Mouse (Mus musculus) myocyte (in vitro differentiated cells): Measurements from ENCODE around the gene Epha4. TPM values are rescaled to one million over a fixed set of nuclear protein-coding genes. Genes with fewer than 3 reads are reported as not detected.
A peak's percentile ranks its signal among the peaks of the same experiment; 100 is the strongest.

Experiments
- H3K27me3 ChIP-seq: one replicate; pipeline ENCODE4 v1.6.1; 2011; ENCODE audit not compliant: control insufficient read depth, insufficient read depth, insufficient read length
- H3K36me3 ChIP-seq: one replicate; pipeline ENCODE4 v1.6.1; 2011; ENCODE audit not compliant: control insufficient read depth, insufficient read depth
- H3K4me2 ChIP-seq: one replicate; pipeline ENCODE4 v1.6.1; 2011; ENCODE audit warnings: low read depth, control low read depth
- H3K4me3 ChIP-seq: one replicate; pipeline ENCODE4 v1.5.1; 2011; ENCODE audit warnings: mild to moderate bottlenecking, control low read depth, moderate library complexity
- H3K79me2 ChIP-seq: one replicate; pipeline ENCODE4 v1.6.1; 2011; ENCODE audit not compliant: control insufficient read depth, insufficient read depth
- H3ac ChIP-seq: one replicate; pipeline ENCODE4 v1.6.1; 2011; ENCODE audit not compliant: control insufficient read depth, insufficient read length
- CEBPB ChIP-seq: IDR thresholded peaks from 2 replicates; pipeline ENCODE4 v1.6.1; 2011; ENCODE audit warnings: mild to moderate bottlenecking, moderate library complexity; ENCODE audit not compliant: poor library complexity, insufficient read depth, severe bottlenecking
- E2F4 ChIP-seq: IDR thresholded peaks from one replicate; pipeline ENCODE4 v1.6.1; 2011; ENCODE audit warnings: mild to moderate bottlenecking, control low read depth, moderate library complexity; ENCODE audit not compliant: insufficient read depth
- MAX ChIP-seq: IDR thresholded peaks from one replicate; pipeline ENCODE4 v1.6.1; 2011; ENCODE audit warnings: low read depth, mild to moderate bottlenecking, control low read depth
- MYOD1 ChIP-seq, 3 experiments: IDR thresholded peaks; one replicate each; pipeline ENCODE4 v1.6.1; 2011; ENCODE audit warnings: control low read depth in 2 of 3, low read depth in 2 of 3, mild to moderate bottlenecking in 2 of 3, moderate library complexity in 1 of 3; ENCODE audit not compliant: insufficient read length in 2 of 3, control insufficient read depth in 1 of 3
- MYOG ChIP-seq, 3 experiments: IDR thresholded peaks; one replicate each; pipeline ENCODE4 v1.6.1; 2011; ENCODE audit warnings: control low read depth in 2 of 3, low read depth in 2 of 3, mild to moderate bottlenecking in 2 of 3; ENCODE audit not compliant: insufficient read length in 2 of 3, control insufficient read depth in 1 of 3, insufficient read depth in 1 of 3
- POLR2A ChIP-seq: IDR thresholded peaks from one replicate; pipeline ENCODE4 v1.6.1; 2011; ENCODE audit warnings: low read depth, mild to moderate bottlenecking, control low read depth, moderate library complexity; ENCODE audit not compliant: insufficient read length
- POLR2AphosphoS2 ChIP-seq: IDR thresholded peaks from one replicate; pipeline ENCODE4 v1.6.1; 2011; ENCODE audit warnings: low read depth, control low read depth; ENCODE audit not compliant: insufficient read length
- REST ChIP-seq: IDR thresholded peaks from one replicate; pipeline ENCODE4 v1.6.1; 2011; ENCODE audit warnings: mild to moderate bottlenecking, control low read depth, moderate library complexity; ENCODE audit not compliant: insufficient read depth, insufficient read length
- SRF ChIP-seq: IDR thresholded peaks from one replicate; pipeline ENCODE4 v1.6.1; 2011; ENCODE audit warnings: low read depth; ENCODE audit not compliant: control insufficient read depth, insufficient read length
- TCF12 ChIP-seq: IDR thresholded peaks from one replicate; pipeline ENCODE4 v1.6.1; 2011; ENCODE audit warnings: mild to moderate bottlenecking, control low read depth; ENCODE audit not compliant: poor library complexity, insufficient read depth, severe bottlenecking
- TCF3 ChIP-seq: IDR thresholded peaks from one replicate; pipeline ENCODE4 v1.6.1; 2011; ENCODE audit warnings: low read depth, control low read depth; ENCODE audit not compliant: insufficient read length
- USF1 ChIP-seq: IDR thresholded peaks from one replicate; pipeline ENCODE4 v1.6.1; 2011; ENCODE audit warnings: low read depth, mild to moderate bottlenecking, control low read depth, moderate library complexity
- polyA plus RNA-seq: library from polyadenylated mRNA; unstranded; fragments of >200 nt; fragmentation: generic; extraction: Trizol; gene quantifications from one replicate; pipeline ENCODE4 v1.2.1, GENCODE M21; 2012; ENCODE audit warnings: missing spikeins

Epha4 gene
- polyA plus RNA-seq, 1 experiment = 0.29 TPM

- Histone ChIP-seq H3K79me2 (no peaks in the 10 kb centered on the region), H3K27me3 (no peaks in the 10 kb centered on the region), H3ac (no peak overlapping the region), H3K36me3 (no peaks in the 10 kb centered on the region), H3K4me3 (no peak overlapping the region), H3K4me2 (peak overlapping the region; percentile 71)
- TF ChIP-seq TCF12 (no peak), MAX (no peak), USF1 (no peak), SRF (no peak), REST (no peak), POLR2AphosphoS2 (no peak), MYOD1 (IDR thresholded peaks at IDR 0.05; ENCODE audit: control insufficient read depth in 1 of 3, insufficient read length in 2 of 3, low read depth in 2 of 3) (peak in 2 of 3 experiments; percentile 46 to 82), POLR2A (no peak), CEBPB (no peak), TCF3 (no peak), E2F4 (no peak), MYOG (IDR thresholded peaks at IDR 0.05; ENCODE audit: control insufficient read depth in 1 of 3, insufficient read depth in 1 of 3, insufficient read length in 2 of 3, low read depth in 2 of 3) (peak in 1 of 3 experiments; percentile 25)
These were observed 53.9 kb downstream of the Epha4 start for GRCm38 (mm10) chr1:77460831-77461629.

- Histone ChIP-seq H3K27me3 (no peaks in the 10 kb centered on the region), H3K4me2 (no peak overlapping the region), H3K4me3 (no peak overlapping the region), H3K36me3 (no peaks in the 10 kb centered on the region), H3K79me2 (no peaks in the 10 kb centered on the region), H3ac (no peak overlapping the region)
- TF ChIP-seq POLR2A (no peak), MYOG (IDR thresholded peaks at IDR 0.05; ENCODE audit: control insufficient read depth in 1 of 3, insufficient read depth in 1 of 3, insufficient read length in 2 of 3, low read depth in 2 of 3) (no peak), REST (no peak), TCF3 (no peak), MYOD1 (IDR thresholded peaks at IDR 0.05; ENCODE audit: control insufficient read depth in 1 of 3, insufficient read length in 2 of 3, low read depth in 2 of 3) (no peak), TCF12 (no peak), POLR2AphosphoS2 (no peak), MAX (no peak), SRF (no peak), USF1 (no peak)
These were observed 56.0 kb downstream of the Epha4 start for GRCm38 (mm10) chr1:77458751-77459385.

DNA sequence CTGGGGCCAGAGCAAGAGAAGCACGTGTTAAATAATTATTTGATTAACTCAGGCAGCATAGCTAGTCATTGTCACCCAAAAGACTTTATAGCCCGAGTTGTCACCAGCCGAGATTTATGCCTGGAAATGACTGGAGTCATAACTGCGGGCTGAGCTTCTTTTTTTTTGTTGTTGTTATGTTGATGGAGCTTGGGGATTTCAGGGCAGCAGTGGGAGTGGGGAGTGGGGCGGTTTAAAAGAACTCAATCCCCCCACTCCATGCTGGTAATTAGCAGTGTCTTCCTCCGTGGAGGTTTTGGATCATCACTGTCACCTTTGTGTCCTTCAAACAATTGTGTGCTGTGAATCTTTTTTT is 57.5 kb downstream of the Epha4 start:
- Histone ChIP-seq H3K4me2 (no peak overlapping the region), H3K79me2 (no peaks in the 10 kb centered on the region), H3K4me3 (no peak overlapping the region), H3ac (no peak overlapping the region), H3K27me3 (no peaks in the 10 kb centered on the region), H3K36me3 (no peaks in the 10 kb centered on the region)
- TF ChIP-seq MYOG (IDR thresholded peaks at IDR 0.05; ENCODE audit: control insufficient read depth in 1 of 3, insufficient read depth in 1 of 3, insufficient read length in 2 of 3, low read depth in 2 of 3) = no peak
- no peak for TF ChIP-seq MAX
- no peak for TF ChIP-seq USF1
- TF ChIP-seq E2F4 = no peak
- no peak for TF ChIP-seq POLR2AphosphoS2
- no peak for TF ChIP-seq CEBPB
- no peak for TF ChIP-seq SRF
- no peak for TF ChIP-seq TCF12
- TF ChIP-seq POLR2A = no peak
- TF ChIP-seq MYOD1 (IDR thresholded peaks at IDR 0.05; ENCODE audit: control insufficient read depth in 1 of 3, insufficient read length in 2 of 3, low read depth in 2 of 3) = no peak
- TF ChIP-seq TCF3 = no peak
- TF ChIP-seq REST = no peak

- Histone ChIP-seq H3ac (no peak overlapping the region), H3K36me3 (no peaks in the 10 kb centered on the region), H3K4me2 (no peak overlapping the region), H3K4me3 (no peak overlapping the region), H3K27me3 (no peaks in the 10 kb centered on the region), H3K79me2 (no peaks in the 10 kb centered on the region)
- TF ChIP-seq TCF12 = no peak
These were observed 58.0 kb downstream of the Epha4 start for GRCm38 (mm10) chr1:77456695-77457445.

- Histone ChIP-seq H3K36me3 (no peaks in the 10 kb centered on the region), H3K4me3 (no peak overlapping the region), H3K79me2 (no peaks in the 10 kb centered on the region), H3K27me3 (no peaks in the 10 kb centered on the region), H3ac (no peak overlapping the region), H3K4me2 (no peak overlapping the region)
- TF ChIP-seq MAX = no peak
- TF ChIP-seq POLR2A = no peak
- TF ChIP-seq REST = no peak
- no peak for TF ChIP-seq TCF3
- TF ChIP-seq TCF12 = no peak
- no peak for TF ChIP-seq MYOD1 (IDR thresholded peaks at IDR 0.05; ENCODE audit: control insufficient read depth in 1 of 3, insufficient read length in 2 of 3, low read depth in 2 of 3)
- TF ChIP-seq POLR2AphosphoS2 = no peak
- TF ChIP-seq USF1 = no peak
- no peak for TF ChIP-seq CEBPB
- TF ChIP-seq E2F4 = no peak
- no peak for TF ChIP-seq SRF
- no peak for TF ChIP-seq MYOG (IDR thresholded peaks at IDR 0.05; ENCODE audit: control insufficient read depth in 1 of 3, insufficient read depth in 1 of 3, insufficient read length in 2 of 3, low read depth in 2 of 3)
These were observed 61.1 kb downstream of the Epha4 start for GRCm38 (mm10) chr1:77453811-77454210.
